9 mouse cellular contexts compared by ENCODE assay signal in the genomic region with DNA sequence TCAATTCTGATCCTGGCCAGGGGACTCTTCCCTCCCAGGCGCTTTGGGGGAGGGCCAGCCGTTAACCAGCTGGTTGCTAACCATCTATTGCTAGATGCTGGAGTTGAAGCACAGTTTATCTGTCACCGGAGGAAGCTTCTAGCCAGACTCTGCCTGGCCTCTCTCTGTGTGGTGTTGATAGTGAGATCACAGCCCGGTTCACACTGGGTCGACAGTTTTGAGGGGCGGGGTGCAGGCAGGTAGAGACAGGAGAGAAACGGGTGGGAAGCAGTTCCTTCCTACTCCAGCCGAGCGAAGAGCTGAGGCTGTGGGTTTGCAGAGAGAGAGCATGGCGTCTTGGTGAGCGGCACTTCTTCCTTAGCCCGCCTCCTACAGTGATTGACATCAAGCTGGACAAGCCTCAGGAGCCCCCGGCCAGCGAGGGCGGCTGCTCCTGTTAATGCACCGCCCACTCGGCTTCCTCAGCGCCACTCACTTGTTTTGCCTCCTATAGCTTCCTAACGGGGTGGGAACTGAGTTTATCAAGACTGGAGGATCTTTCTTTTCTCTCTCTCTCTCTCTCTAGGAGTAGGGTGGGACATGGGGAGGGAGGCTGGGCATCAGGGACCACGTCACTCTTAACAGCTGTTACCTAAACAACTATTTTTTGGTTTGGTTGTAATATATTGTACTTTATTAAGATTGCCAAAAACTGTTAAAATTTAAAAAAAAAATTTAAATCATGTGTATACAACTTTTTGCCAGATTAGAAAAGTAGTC. TPM values are rescaled to one million over a fixed set of nuclear protein-coding genes. Genes with fewer than 3 reads are reported as not detected.
DNase-seq lines count a peak whose midpoint lies in the region; ATAC-seq and TF ChIP-seq lines count a peak whose summit lies in the region.
"Had no signal": no experiment of that assay in that cellular context is flagged by ENCODE, and none has a peak within 500 bp of the region (broad histone marks: within the 10 kb centered on the region; RNA-seq: fewer than 3 reads in every experiment).

No protein-coding gene starts in this region.

- H3K27me3 ChIP-seq in MEL (ENCODE audit: control insufficient read depth in 1 of 2, insufficient read depth in 2 of 2, low read length in 2 of 2) = no peaks in the 10 kb centered on the region
- H3K27me3 ChIP-seq in hindbrain, embryonic 16.5 days (replicated peaks; ENCODE audit: control insufficient read depth, insufficient read depth, low read length) = no peaks in the 10 kb centered on the region
- H3K27me3 ChIP-seq in megakaryocyte, embryonic 14.5 days (replicated peaks) = peaks cover 34% of the 10 kb centered on the region

- H3K4me1 ChIP-seq in MEL (ENCODE audit: control insufficient read depth in 1 of 2, insufficient read depth in 2 of 2, low read length in 2 of 2) = peaks cover 0 to 5% of the 10 kb centered on the region in 2 experiments; a peak in 1 of 4 replicates
- H3K4me1 ChIP-seq in hindbrain, embryonic 16.5 days (ENCODE audit: control insufficient read depth, insufficient read depth, low read depth, low read length) = peaks cover 16% of the 10 kb centered on the region
- H3K4me1 ChIP-seq in megakaryocyte, embryonic 14.5 days = peaks cover 18% of the 10 kb centered on the region

- no peaks in the 10 kb centered on the region for H3K79me2 ChIP-seq in MEL (ENCODE audit: control insufficient read depth, insufficient read depth, low read length, poor library complexity)

- intact Hi-C loops in left cerebral cortex, postnatal 10 days (cut with DNase I) = no loop called here

- ATAC-seq in common myeloid progenitor, adult 5-6 weeks (replicated peaks; ENCODE audit: low read depth, poor library complexity, severe bottlenecking) = peak; percentile 91
- ATAC-seq in hindbrain, embryonic 16.5 days = peak; percentile 80

- TF ChIP-seq CTCF in MEL (IDR thresholded peaks at IDR 0.05 in 2 of 3, conservative IDR thresholded peaks at IDR 0.05 in 1 of 3; ENCODE audit: control insufficient read depth in 1 of 3, insufficient read depth in 1 of 3, low read depth in 2 of 3, low read length in 3 of 3, poor library complexity in 1 of 3, severe bottlenecking in 1 of 3) = no peak

- no peak for TF ChIP-seq RAD21 in MEL (IDR thresholded peaks at IDR 0.05; ENCODE audit: low read depth, low read length)

- H3K4me3 ChIP-seq in MEL (ENCODE audit: control insufficient read depth in 1 of 2, insufficient read depth in 1 of 2, low read depth in 2 of 2, low read length in 2 of 2) = peak overlapping the region; percentile 65 to 67
- H3K4me3 ChIP-seq in hindbrain, embryonic 16.5 days (ENCODE audit: low read length) = peak overlapping the region; percentile 30
- peak overlapping the region; percentile 88 for H3K4me3 ChIP-seq in megakaryocyte, embryonic 14.5 days (replicated peaks)

- peak overlapping the region; percentile 70 for H3K9ac ChIP-seq in MEL (ENCODE audit: control insufficient read depth, low read depth, low read length, poor library complexity, severe bottlenecking)
- H3K9ac ChIP-seq in hindbrain, embryonic 16.5 days (ENCODE audit: low read depth, low read length) = peak overlapping the region; percentile 2; the same call in 1 of the 2 replicates

- peak overlapping the region; percentile 55 for H3K4me2 ChIP-seq in hindbrain, embryonic 16.5 days (ENCODE audit: low read length)

- peaks cover 0 to 4% of the 10 kb centered on the region in 2 experiments; a peak in 1 of 4 replicates for H3K36me3 ChIP-seq in MEL (ENCODE audit: control insufficient read depth in 1 of 2, insufficient read depth in 2 of 2, low read length in 2 of 2)
- H3K36me3 ChIP-seq in hindbrain, embryonic 16.5 days (ENCODE audit: control insufficient read depth, insufficient read depth, low read length) = peaks cover 9% of the 10 kb centered on the region; the same call in 1 of the 2 replicates
- no peaks in the 10 kb centered on the region for H3K36me3 ChIP-seq in megakaryocyte, embryonic 14.5 days (replicated peaks; ENCODE audit: low read length)

- peak in 1 of 2 experiments; percentile 74; a peak in 2 of 4 replicates for TF ChIP-seq POLR2A in MEL (IDR thresholded peaks at IDR 0.05; ENCODE audit: control insufficient read depth in 1 of 2, insufficient read depth in 1 of 2, low read depth in 1 of 2, low read length in 2 of 2, poor library complexity in 1 of 2)

- no peaks in the 10 kb centered on the region for H3K9me3 ChIP-seq in MEL (replicated peaks; ENCODE audit: insufficient read depth, low read length)
- H3K9me3 ChIP-seq in hindbrain, embryonic 16.5 days (ENCODE audit: control insufficient read depth, low read length) = no peaks in the 10 kb centered on the region
- H3K9me3 ChIP-seq in megakaryocyte, embryonic 14.5 days = no peaks in the 10 kb centered on the region

- WGBS in hindbrain, embryonic 16.5 days = 6% methylated on average over 20 of the region's 20 CpGs

- peak; percentile 95 for DNase-seq in MEL (ENCODE audit: low read depth, low spot score)
- peak; percentile 67 for DNase-seq in gastrocnemius, postnatal 10 days
- peak; percentile 39 to 88 for DNase-seq in left cerebral cortex, postnatal 10 days (ENCODE audit: extremely low spot score in 1 of 2, low spot score in 2 of 2)
- DNase-seq in right cerebral cortex, adult 18-20 months = peak; percentile 55
- DNase-seq in urinary bladder, postnatal 14 days (ENCODE audit: low spot score) = peak; percentile 79

- peak overlapping the region; percentile 76 for H3K27ac ChIP-seq in MEL (ENCODE audit: control insufficient read depth, low read depth, low read length)
- H3K27ac ChIP-seq in hindbrain, embryonic 16.5 days (ENCODE audit: low read depth, low read length) = peak overlapping the region; percentile 55

- TF ChIP-seq EP300 in MEL (IDR thresholded peaks at IDR 0.05; ENCODE audit: low read depth in 1 of 2, low read length in 2 of 2) = 0 out of 4 replicates have a peak, but pooled peaks of 1 of the 2 experiments have one; percentile 10

TF ChIP-seq in MEL, 35 proteins besides CTCF, POLR2A, EP300 and RAD21:
- TF ChIP-seq SIN3A (IDR thresholded peaks at IDR 0.05; ENCODE audit: low read length) (no peak), TAL1 (IDR thresholded peaks at IDR 0.05; ENCODE audit: low read length) (0 out of 2 replicates have a peak, but pooled peaks have one; percentile 4), KAT2A (conservative IDR thresholded peaks at IDR 0.05; ENCODE audit: low read depth, low read length) (no peak), TCF12 (IDR thresholded peaks at IDR 0.05; ENCODE audit: low read depth, low read length) (peak; percentile 42; the same call in 1 of the 2 replicates), ETS1 (IDR thresholded peaks at IDR 0.05; ENCODE audit: low read depth, low read length) (peak; percentile 63), GATA1 (IDR thresholded peaks at IDR 0.05; ENCODE audit: low read depth, low read length) (peak; percentile 72), JUND (IDR thresholded peaks at IDR 0.05; ENCODE audit: low read depth, low read length) (no peak), MYB (IDR thresholded peaks at IDR 0.05; ENCODE audit: low read depth, low read length) (no peak), MXI1 (IDR thresholded peaks at IDR 0.05; ENCODE audit: low read depth, low read length) (0 out of 2 replicates have a peak, but pooled peaks have one; percentile 58), TBP (IDR thresholded peaks at IDR 0.05; ENCODE audit: low read depth, low read length) (peak; percentile 31; the same call in 1 of the 2 replicates), MYC (IDR thresholded peaks at IDR 0.05; ENCODE audit: low read depth, low read length) (no peak), HCFC1 (IDR thresholded peaks at IDR 0.05; ENCODE audit: low read depth, low read length) (peak; percentile 61; the same call in 1 of the 2 replicates), MAZ (IDR thresholded peaks at IDR 0.05; ENCODE audit: low read depth, low read length) (peak; percentile 77; the same call in 1 of the 2 replicates), NRF1 (IDR thresholded peaks at IDR 0.05; ENCODE audit: insufficient read depth, low read depth, low read length, poor library complexity, severe bottlenecking) (0 out of 2 replicates have a peak, but pooled peaks have one; percentile 35), MAFK (IDR thresholded peaks at IDR 0.05; ENCODE audit: borderline replicate concordance, low read depth, low read length) (no peak), ELF1 (IDR thresholded peaks at IDR 0.05; ENCODE audit: low read depth, low read length) (0 out of 2 replicates have a peak, but pooled peaks have one; percentile 5), NELFE (IDR thresholded peaks at IDR 0.05; ENCODE audit: low read depth, low read length) (peak; percentile 47; the same call in 1 of the 2 replicates)

RNA-seq across cellular contexts. Expression of gene Srprb, which starts 21.0 kb away (rescaled TPM):
- total RNA-seq in MEL (2012; rRNA removed) = 62.0 and 71.5 TPM in 2 replicates
- 10 to 100 TPM in 1 of 2 experiments, not detected in 1; 85.0 TPM for polyA plus RNA-seq in MEL (2012; ENCODE audit: insufficient read depth in 1 of 2, insufficient read length in 2 of 2, low read depth in 1 of 2, low replicate concordance in 2 of 2, missing spikeins in 1 of 2)
- total RNA-seq in common myeloid progenitor, adult 5-6 weeks (2017) = 16.2 and 23.6 TPM in 2 replicates
- 10 to 100 TPM; 15.3 to 17.0 TPM for total RNA-seq in gastrocnemius, postnatal 10 days (2021)
- 63.8 and 67.7 TPM in 2 replicates for polyA plus RNA-seq in hindbrain, embryonic 16.5 days (2015; fragmentation: Nextera tagmentation; extraction: Ambion mirVana)
- 10 to 100 TPM; 20.9 to 22.4 TPM for total RNA-seq in left cerebral cortex, postnatal 10 days (2021)
- polyA plus RNA-seq in megakaryocyte, embryonic 14.5 days (2012; ENCODE audit: insufficient read depth, low replicate concordance) = 22.2 and 55.1 TPM in 2 replicates

RNA-seq across cellular contexts. Expression of gene Gm20425, which starts 49.1 kb away (rescaled TPM):
- not detected in 2 replicates for total RNA-seq in MEL (2012; rRNA removed)
- not detected for polyA plus RNA-seq in MEL (2012; ENCODE audit: insufficient read depth in 1 of 2, insufficient read length in 2 of 2, low read depth in 1 of 2, low replicate concordance in 2 of 2, missing spikeins in 1 of 2)
- total RNA-seq in common myeloid progenitor, adult 5-6 weeks (2017) = 4.8 TPM in 1 of 2 replicates, not detected in the other
- total RNA-seq in gastrocnemius, postnatal 10 days (2021) = 1 to 10 TPM; 4.7 to 5.1 TPM
- not detected in 2 replicates for polyA plus RNA-seq in hindbrain, embryonic 16.5 days (2015; fragmentation: Nextera tagmentation; extraction: Ambion mirVana)
- total RNA-seq in left cerebral cortex, postnatal 10 days (2021) = 1 to 10 TPM; 2.9 to 4.2 TPM
- polyA plus RNA-seq in megakaryocyte, embryonic 14.5 days (2012; ENCODE audit: insufficient read depth, low replicate concordance) = not detected in 2 replicates
- polyA plus RNA-seq: large intestine, adult 2 months had no signal

RNA-seq across cellular contexts. Expression of gene Trf, which starts 49.3 kb away (rescaled TPM):
- total RNA-seq in MEL (2012; rRNA removed) = not detected in 2 replicates
- not detected for polyA plus RNA-seq in MEL (2012; ENCODE audit: insufficient read depth in 1 of 2, insufficient read length in 2 of 2, low read depth in 1 of 2, low replicate concordance in 2 of 2, missing spikeins in 1 of 2)
- 51.4 and 79.9 TPM in 2 replicates for total RNA-seq in common myeloid progenitor, adult 5-6 weeks (2017)
- 10 to 100 TPM; 12.1 to 27.5 TPM for total RNA-seq in gastrocnemius, postnatal 10 days (2021)
- 40.0 and 41.2 TPM in 2 replicates for polyA plus RNA-seq in hindbrain, embryonic 16.5 days (2015; fragmentation: Nextera tagmentation; extraction: Ambion mirVana)
- 10 to 100 TPM; 13.7 to 19.2 TPM for total RNA-seq in left cerebral cortex, postnatal 10 days (2021)
- 7.8 and 56.8 TPM in 2 replicates for polyA plus RNA-seq in megakaryocyte, embryonic 14.5 days (2012; ENCODE audit: insufficient read depth, low replicate concordance)

Comparison
In these comparisons a context has a peak if more than half of its experiments do, and no peak if none do; other contexts are left out.
1. Peak in every context shown above with its lines: DNase-seq, ATAC-seq, H3K4me3 ChIP-seq and H3K27ac ChIP-seq.
2. H3K4me3 ChIP-seq: peak in every context shown above with its lines; median percentile 88 in megakaryocyte, embryonic 14.5 days; 66 in MEL; 30 in hindbrain, embryonic 16.5 days.
3. RNA of gene Trf, which starts 49.3 kb away (total RNA-seq): 51.4 to 79.9 TPM in common myeloid progenitor, adult 5-6 weeks, 12.1 to 27.5 TPM in gastrocnemius, postnatal 10 days and 13.7 to 19.2 TPM in left cerebral cortex, postnatal 10 days; not detected in MEL; every median in the first group is over 10 times any median in the second.